14 mouse cellular contexts compared by ENCODE assay signal in the genomic region with DNA sequence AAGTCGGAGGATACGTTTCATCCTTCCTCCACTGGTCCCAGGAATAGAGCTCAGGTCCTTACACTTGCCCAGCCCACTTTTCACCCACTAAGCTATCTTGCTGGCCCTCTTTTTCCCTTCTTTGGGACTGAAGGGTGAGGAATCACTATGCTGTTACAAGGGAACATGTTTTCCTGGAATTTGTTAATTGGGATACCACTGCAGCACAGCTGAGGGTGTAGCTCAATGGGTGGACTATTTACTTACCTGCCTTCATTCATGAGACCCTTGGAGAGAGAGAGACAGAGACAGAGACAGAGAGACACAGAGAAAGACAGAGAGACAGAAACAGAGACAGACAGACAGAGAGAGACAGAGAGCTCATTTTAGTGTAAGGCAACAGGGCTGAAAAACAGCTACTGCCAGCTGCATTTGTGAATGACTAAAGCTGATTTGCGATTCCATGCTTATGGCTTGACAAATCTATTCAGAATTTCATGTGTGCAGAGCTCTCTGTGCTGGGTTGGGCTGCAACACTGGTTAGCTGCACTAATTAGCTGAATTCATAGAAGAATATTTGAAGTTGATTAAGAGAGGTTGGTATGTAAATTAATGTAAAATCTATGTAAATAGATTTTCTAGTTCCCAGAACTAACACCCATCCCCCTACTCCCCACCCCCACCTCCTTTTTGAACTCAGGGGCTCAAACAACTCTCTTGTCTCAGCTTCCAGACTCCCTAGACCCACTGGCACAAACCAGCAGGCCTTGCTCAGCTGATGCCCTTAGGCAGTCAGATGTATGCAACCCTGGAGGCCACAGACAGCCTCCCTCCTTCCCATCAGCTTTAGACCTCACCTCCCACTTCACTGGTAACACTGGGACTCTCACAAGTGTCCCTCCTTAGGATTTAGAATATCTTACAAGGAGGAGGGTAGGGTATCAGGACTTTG. TPM values are rescaled to one million over a fixed set of nuclear protein-coding genes. Genes with fewer than 3 reads are reported as not detected.
A peak's percentile ranks its signal among the peaks of the same experiment; 100 is the strongest.
DNase-seq lines count a peak whose midpoint lies in the region; ATAC-seq and TF ChIP-seq lines count a peak whose summit lies in the region.
"Had no signal": no experiment of that assay in that cellular context is flagged by ENCODE, and none has a peak within 500 bp of the region (broad histone marks: within the 10 kb centered on the region; RNA-seq: fewer than 3 reads in every experiment).

No protein-coding gene starts in this region.

- H3K4me2 ChIP-seq in heart, embryonic 13.5 days = no peak overlapping the region
- no peak overlapping the region for H3K4me2 ChIP-seq in embryonic facial prominence, embryonic 11.5 days (ENCODE audit: low read depth, low read length)
- H3K4me2 ChIP-seq in intestine, postnatal 0 days (replicated peaks; ENCODE audit: low read depth) = no peak overlapping the region
- H3K4me2 ChIP-seq in midbrain, postnatal 0 days (ENCODE audit: low read depth, low read length, poor library complexity, severe bottlenecking) = no peak overlapping the region

- H3K4me1 ChIP-seq in heart, embryonic 13.5 days = peaks cover 16% of the 10 kb centered on the region
- no peaks in the 10 kb centered on the region for H3K4me1 ChIP-seq in embryonic facial prominence, embryonic 11.5 days (ENCODE audit: control insufficient read depth, insufficient read depth, low read length)
- no peaks in the 10 kb centered on the region for H3K4me1 ChIP-seq in intestine, postnatal 0 days (replicated peaks; ENCODE audit: control insufficient read depth, insufficient read depth, low read length)
- H3K4me1 ChIP-seq in midbrain, postnatal 0 days (ENCODE audit: insufficient read depth, low read length) = no peaks in the 10 kb centered on the region

- no peaks in the 10 kb centered on the region for H3K9me3 ChIP-seq in heart, embryonic 13.5 days
- H3K9me3 ChIP-seq in embryonic facial prominence, embryonic 11.5 days (replicated peaks; ENCODE audit: control insufficient read depth, low read length) = no peaks in the 10 kb centered on the region
- no peaks in the 10 kb centered on the region for H3K9me3 ChIP-seq in intestine, postnatal 0 days (ENCODE audit: control insufficient read depth)
- H3K9me3 ChIP-seq in midbrain, postnatal 0 days (ENCODE audit: low read length) = no peaks in the 10 kb centered on the region

- H3K9ac ChIP-seq in heart, embryonic 13.5 days = no peak overlapping the region
- no peak overlapping the region for H3K9ac ChIP-seq in embryonic facial prominence, embryonic 11.5 days (replicated peaks; ENCODE audit: low read length)
- no peak overlapping the region for H3K9ac ChIP-seq in intestine, postnatal 0 days (ENCODE audit: low read depth, low read length)
- H3K9ac ChIP-seq in midbrain, postnatal 0 days (replicated peaks; ENCODE audit: low read length, poor library complexity, severe bottlenecking) = no peak overlapping the region

- WGBS in heart, embryonic 13.5 days = 86% methylated on average over 3 of the region's 3 CpGs
- 94% methylated on average over 3 of the region's 3 CpGs for WGBS in embryonic facial prominence, embryonic 11.5 days
- 82% methylated on average over 3 of the region's 3 CpGs for WGBS in intestine, postnatal 0 days
- WGBS in midbrain, postnatal 0 days = 61% methylated on average over 3 of the region's 3 CpGs

- intact Hi-C loops in heart, postnatal 36 days (cut with DNase I) = no loop called here

- no peak overlapping the region for H3K4me3 ChIP-seq in heart, embryonic 13.5 days
- no peak overlapping the region for H3K4me3 ChIP-seq in embryonic facial prominence, embryonic 11.5 days (ENCODE audit: low read depth, low read length)
- H3K4me3 ChIP-seq in intestine, postnatal 0 days (ENCODE audit: low read depth, low read length) = no peak overlapping the region
- H3K4me3 ChIP-seq in midbrain, postnatal 0 days (ENCODE audit: low read depth, low read length) = no peak overlapping the region

- ATAC-seq in heart, embryonic 13.5 days (ENCODE audit: extremely low read depth, insufficient number of reproducible peaks, low FRiP score, low TSS enrichment) = no peak
- ATAC-seq in embryonic facial prominence, embryonic 11.5 days (replicated peaks; ENCODE audit: insufficient number of reproducible peaks, low FRiP score, low TSS enrichment, low read depth) = peak; percentile 65; the same call in 1 of the 2 replicates
- no peak for ATAC-seq in intestine, postnatal 0 days
- peak; percentile 69; the same call in 1 of the 2 replicates for ATAC-seq in midbrain, postnatal 0 days (ENCODE audit: low FRiP score)
- ATAC-seq: Patski had no signal

- no peak for DNase-seq in heart, postnatal 36 days
- DNase-seq in embryonic facial prominence, embryonic 11.5 days (ENCODE audit: low spot score) = no peak
- DNase-seq in midbrain, postnatal 0 days (ENCODE audit: low spot score) = no peak
- DNase-seq in retina, embryonic 14.5 days (ENCODE audit: low spot score) = no peak
- DNase-seq in adipocyte (ENCODE audit: low spot score) = no peak
- no peak for DNase-seq in urinary bladder, postnatal 36 days (ENCODE audit: low spot score in 2 of 2)
- DNase-seq: adrenal gland, postnatal 36 days; cerebellum, postnatal 14 days; heart, adult 18-20 months; layer of hippocampus, postnatal 36 days; spleen, adult 18-20 months had no signal

- peak overlapping the region; percentile 33 for H3K27ac ChIP-seq in heart, embryonic 13.5 days (replicated peaks)
- no peak overlapping the region for H3K27ac ChIP-seq in embryonic facial prominence, embryonic 11.5 days (replicated peaks; ENCODE audit: low read depth, low read length)
- 0 out of 2 replicates have a peak overlapping the region, but pooled peaks have one; percentile 7 for H3K27ac ChIP-seq in intestine, postnatal 0 days (ENCODE audit: low read depth, low read length)
- H3K27ac ChIP-seq in midbrain, postnatal 0 days (ENCODE audit: low read depth, low read length) = no peak overlapping the region

- H3K36me3 ChIP-seq in heart, embryonic 13.5 days = no peaks in the 10 kb centered on the region
- no peaks in the 10 kb centered on the region for H3K36me3 ChIP-seq in embryonic facial prominence, embryonic 11.5 days (replicated peaks; ENCODE audit: control insufficient read depth, insufficient read depth, low read depth, low read length)
- no peaks in the 10 kb centered on the region for H3K36me3 ChIP-seq in intestine, postnatal 0 days (ENCODE audit: control insufficient read depth, insufficient read depth)
- no peaks in the 10 kb centered on the region for H3K36me3 ChIP-seq in midbrain, postnatal 0 days (ENCODE audit: insufficient read depth, low read length)

- TF ChIP-seq CTCF in intestine, postnatal 0 days (IDR thresholded peaks at IDR 0.05; ENCODE audit: low read depth) = no peak
- no peak for TF ChIP-seq CTCF in midbrain, postnatal 0 days (IDR thresholded peaks at IDR 0.05)

- H3K27me3 ChIP-seq in heart, embryonic 13.5 days (replicated peaks) = no peaks in the 10 kb centered on the region
- no peaks in the 10 kb centered on the region for H3K27me3 ChIP-seq in embryonic facial prominence, embryonic 11.5 days (ENCODE audit: control insufficient read depth, insufficient read depth, low read length)
- no peaks in the 10 kb centered on the region for H3K27me3 ChIP-seq in intestine, postnatal 0 days (replicated peaks; ENCODE audit: control insufficient read depth, insufficient read depth, low read length)
- no peaks in the 10 kb centered on the region for H3K27me3 ChIP-seq in midbrain, postnatal 0 days (ENCODE audit: insufficient read depth, low read length)

RNA-seq across cellular contexts. Expression of a gene that starts 48.1 kb away (rescaled TPM):
- polyA plus RNA-seq in heart, embryonic 13.5 days (2015; fragmentation: Nextera tagmentation; extraction: Ambion mirVana) = 41.2 and 42.2 TPM in 2 replicates
- total RNA-seq in heart, postnatal 36 days (2021) = 10 to 100 TPM; 33.5 to 38.0 TPM
- polyA plus RNA-seq in embryonic facial prominence, embryonic 11.5 days (2014; fragmentation: Nextera tagmentation; extraction: Ambion mirVana) = 101 and 121 TPM in 2 replicates
- 44.2 and 51.2 TPM in 2 replicates for polyA plus RNA-seq in intestine, postnatal 0 days (2015; fragmentation: Nextera tagmentation; extraction: Ambion mirVana)
- 37.5 and 46.5 TPM in 2 replicates for total RNA-seq in midbrain, postnatal 0 days (2014; rRNA removed)
- polyA plus RNA-seq in midbrain, postnatal 0 days (2015; fragmentation: Nextera tagmentation; extraction: Ambion mirVana) = 54.7 and 65.2 TPM in 2 replicates

Comparison
In these comparisons a context has a peak if more than half of its experiments do, and no peak if none do; other contexts are left out.
1. ATAC-seq: peak in embryonic facial prominence, embryonic 11.5 days (single experiment) and midbrain, postnatal 0 days (single experiment); none in heart, embryonic 13.5 days (single experiment) and intestine, postnatal 0 days (single experiment).
2. H3K27ac ChIP-seq: peak in heart, embryonic 13.5 days (single experiment) and intestine, postnatal 0 days (single experiment); none in embryonic facial prominence, embryonic 11.5 days (single experiment) and midbrain, postnatal 0 days (single experiment).